Mouse (Mus musculus): ENCODE data around the gene Mt4. TPM values are rescaled to one million over a fixed set of nuclear protein-coding genes. Genes with fewer than 3 reads are reported as not detected.
A peak's percentile ranks its signal among the peaks of the same experiment; 100 is the strongest.
"Not testable (repeated sequence)": the region's sequence is repeated elsewhere in the genome, so short reads cannot be mapped to it uniquely, and the experiment has no call there.

Gene Mt4
- polyA plus RNA-seq, 1 experiment from 2014 or later, result not detected

DNA sequence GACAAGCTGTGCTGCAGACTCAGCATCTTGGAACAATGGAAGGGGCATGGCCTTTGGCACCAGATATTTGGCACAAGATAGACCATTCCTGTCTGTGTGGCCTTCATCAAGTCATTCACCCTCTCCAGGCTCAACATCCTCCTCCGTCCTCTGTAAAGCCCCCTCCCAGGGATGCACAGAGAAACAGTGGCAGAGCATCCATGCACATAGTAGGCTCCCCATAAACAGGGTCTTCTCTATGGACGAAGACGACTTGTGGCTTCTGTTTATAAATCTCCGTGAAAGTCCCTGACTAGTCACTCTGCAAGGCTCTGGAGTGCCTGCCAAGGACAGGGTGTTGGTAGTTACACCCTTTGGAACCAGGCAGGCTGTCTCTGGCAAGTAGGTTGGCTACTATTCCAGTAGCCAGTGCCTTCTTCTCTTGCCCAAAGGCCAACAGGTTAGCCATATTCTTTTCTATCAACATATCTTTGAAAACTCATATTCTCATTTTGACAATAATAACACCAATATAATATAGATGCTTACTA, 3.3 kb downstream of the Mt4 start:
- no peak overlapping the region for H3K4me3 ChIP-seq
- ATAC-seq (ENCODE audit: borderline replicate concordance, extremely low read depth, low FRiP score, low TSS enrichment), result no peak
- 78% methylated on average over 4 of the region's 4 CpGs for WGBS
- H3K27ac ChIP-seq, result no peak overlapping the region
- H3K9ac ChIP-seq, result no peak overlapping the region
- H3K4me1 ChIP-seq, result no peaks in the 10 kb centered on the region
- H3K4me2 ChIP-seq, result no peak overlapping the region
- H3K36me3 ChIP-seq, result no peaks in the 10 kb centered on the region
- no peaks in the 10 kb centered on the region for H3K9me3 ChIP-seq
- H3K27me3 ChIP-seq, result no peaks in the 10 kb centered on the region

DNA sequence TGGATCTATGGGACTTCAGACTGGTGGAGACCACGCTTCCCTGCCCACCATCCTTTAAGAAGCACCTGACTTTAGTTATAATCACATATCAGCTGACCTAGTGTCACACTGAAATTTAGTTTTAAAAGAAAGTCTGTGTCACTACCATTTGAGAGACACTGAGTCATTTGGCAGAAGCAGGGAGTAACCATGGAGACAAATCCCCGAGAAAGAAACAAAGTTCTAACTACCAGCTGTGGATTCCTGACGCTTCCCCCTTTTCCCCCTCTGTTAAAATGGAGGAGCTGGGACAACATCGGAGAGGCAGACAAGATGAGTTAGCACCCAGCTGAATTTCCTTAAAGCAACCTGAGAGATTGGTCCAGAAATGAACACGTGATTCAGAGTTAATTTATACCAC, 11.2 kb downstream of the Mt4 start:
- no peaks in the 10 kb centered on the region for H3K9me3 ChIP-seq
- H3K36me3 ChIP-seq, result no peaks in the 10 kb centered on the region
- ATAC-seq (ENCODE audit: borderline replicate concordance, extremely low read depth, low FRiP score, low TSS enrichment), result no peak
- WGBS, result 22% methylated on average over 5 of the region's 5 CpGs
- H3K27ac ChIP-seq, result no peak overlapping the region
- H3K4me3 ChIP-seq, result no peak overlapping the region
- peaks cover 14% of the 10 kb centered on the region; the same call in 1 of the 2 replicates for H3K27me3 ChIP-seq
- H3K4me1 ChIP-seq, result peaks cover 6% of the 10 kb centered on the region; the same call in 1 of the 2 replicates
- no peak overlapping the region for H3K9ac ChIP-seq
- H3K4me2 ChIP-seq, result no peak overlapping the region

DNA sequence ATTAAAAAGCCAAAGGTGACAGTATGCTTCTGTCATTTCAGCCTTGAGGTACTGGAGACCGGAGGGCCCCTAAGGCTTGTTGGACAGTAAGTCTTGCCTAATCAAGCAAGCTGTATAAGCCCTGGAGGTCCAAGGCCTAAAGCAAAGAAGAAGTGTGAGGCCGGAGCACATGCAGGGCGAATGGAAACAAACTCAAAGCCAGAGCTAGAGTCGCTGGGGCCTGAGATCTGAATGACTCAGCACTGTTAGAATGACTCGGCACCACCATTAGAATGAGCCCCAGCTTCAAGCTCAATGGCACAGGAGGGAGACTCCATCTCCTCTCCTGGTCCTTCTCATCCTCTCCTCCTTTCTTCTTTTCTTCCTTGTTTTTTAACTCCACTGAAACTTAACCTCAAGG, 13.9 kb downstream of the Mt4 start:
- 76% methylated on average over 5 of the region's 5 CpGs for WGBS
- H3K27ac ChIP-seq, result no peak overlapping the region
- ATAC-seq (ENCODE audit: borderline replicate concordance, extremely low read depth, low FRiP score, low TSS enrichment), result no peak

DNA sequence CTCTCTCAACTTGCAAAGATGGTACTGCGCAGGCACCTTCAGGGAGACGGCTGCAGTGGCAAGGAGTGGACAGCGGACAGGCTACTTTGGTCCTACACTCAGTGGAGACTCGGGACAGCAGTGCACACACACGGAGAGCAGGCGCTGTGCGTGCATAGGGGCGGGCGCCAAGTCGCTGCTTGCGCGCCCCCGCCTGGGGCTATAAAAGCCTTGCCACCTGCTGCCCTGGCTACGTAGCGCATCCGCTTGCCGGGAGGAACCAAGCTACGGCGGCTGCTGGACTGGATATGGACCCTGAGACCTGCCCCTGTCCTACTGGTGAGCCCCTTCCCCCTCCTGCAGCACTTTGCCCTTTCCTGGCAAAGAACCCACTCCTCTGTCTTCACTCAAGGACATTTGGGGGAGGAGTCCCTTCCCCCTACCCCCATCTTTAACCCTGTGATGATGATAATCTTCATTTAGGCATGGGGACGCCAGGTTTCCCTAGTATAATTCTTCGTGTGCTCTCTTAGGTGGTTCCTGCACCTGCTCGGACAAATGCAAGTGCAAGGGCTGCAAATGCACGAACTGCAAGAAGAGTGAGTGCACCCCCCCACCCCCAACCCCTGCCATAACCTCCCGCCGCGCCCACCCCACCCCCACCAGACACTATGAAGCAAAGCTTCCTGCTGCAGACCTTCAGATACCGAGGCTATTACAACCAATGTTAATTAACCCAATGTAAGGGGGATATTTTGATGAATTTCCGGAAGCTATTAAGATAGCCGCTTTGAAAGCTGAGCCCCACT, 15.7 kb downstream of the Mt4 start, which contains the start of gene Mt3:
Gene Mt3 (plus strand): TSS at position 95 of the 788 bp plus-strand sequence.
- Histone ChIP-seq H3K36me3 (no peaks in the 10 kb centered on the region), H3K4me2 (peak within 1 kb of the TSS; percentile 57), H3K9ac (no peak within 1 kb of the TSS), H3K4me3 (peak within 1 kb of the TSS; percentile 23), H3K27ac (no peak within 1 kb of the TSS), H3K4me1 (peaks cover 28% of the 10 kb centered on the region), H3K27me3 (peaks cover 14% of the 10 kb centered on the region; the same call in 1 of the 2 replicates), H3K9me3 (no peaks in the 10 kb centered on the region)
- peak; percentile 77 for ATAC-seq (ENCODE audit: borderline replicate concordance, extremely low read depth, low FRiP score, low TSS enrichment)
- WGBS, result 4% methylated on average over 29 of the region's 29 CpGs

More for the DNA sequence above, 13.9 kb downstream of the Mt4 start:
- H3K36me3 ChIP-seq, result no peaks in the 10 kb centered on the region
- no peak overlapping the region for H3K4me3 ChIP-seq
- peaks cover 14% of the 10 kb centered on the region; the same call in 1 of the 2 replicates for H3K27me3 ChIP-seq
- H3K9ac ChIP-seq, result no peak overlapping the region
- H3K9me3 ChIP-seq, result no peaks in the 10 kb centered on the region
- no peak overlapping the region for H3K4me2 ChIP-seq
- peaks cover 24% of the 10 kb centered on the region for H3K4me1 ChIP-seq

DNA sequence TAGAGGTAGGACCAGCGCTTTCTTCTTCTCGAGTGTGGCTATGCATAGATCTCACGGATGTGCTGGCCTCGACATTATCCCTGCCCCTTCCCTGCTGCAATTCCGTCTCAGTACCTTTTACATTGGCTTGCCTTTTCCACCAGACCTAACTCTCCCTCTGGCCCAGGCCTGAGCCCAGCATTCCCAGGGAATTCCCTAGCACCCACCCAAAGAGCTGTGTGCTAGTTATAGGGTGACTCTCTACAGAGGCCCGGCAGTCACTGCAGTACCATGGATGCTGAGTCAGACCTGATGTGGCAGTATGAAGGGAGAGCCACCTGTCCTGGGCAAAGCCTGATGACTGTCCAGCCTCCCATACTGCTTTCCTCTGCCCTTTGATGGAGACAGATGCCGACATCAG, 16.5 kb downstream of the Mt4 start:
- Histone ChIP-seq H3K4me2 (peak overlapping the region; percentile 57), H3K27ac (no peak overlapping the region), H3K27me3 (peaks cover 14% of the 10 kb centered on the region; the same call in 1 of the 2 replicates), H3K4me1 (peaks cover 28% of the 10 kb centered on the region), H3K9ac (no peak overlapping the region), H3K4me3 (no peak overlapping the region), H3K36me3 (no peaks in the 10 kb centered on the region), H3K9me3 (no peaks in the 10 kb centered on the region)
- ATAC-seq (ENCODE audit: borderline replicate concordance, extremely low read depth, low FRiP score, low TSS enrichment), result no peak
- 30% methylated on average over 7 of the region's 7 CpGs for WGBS

DNA sequence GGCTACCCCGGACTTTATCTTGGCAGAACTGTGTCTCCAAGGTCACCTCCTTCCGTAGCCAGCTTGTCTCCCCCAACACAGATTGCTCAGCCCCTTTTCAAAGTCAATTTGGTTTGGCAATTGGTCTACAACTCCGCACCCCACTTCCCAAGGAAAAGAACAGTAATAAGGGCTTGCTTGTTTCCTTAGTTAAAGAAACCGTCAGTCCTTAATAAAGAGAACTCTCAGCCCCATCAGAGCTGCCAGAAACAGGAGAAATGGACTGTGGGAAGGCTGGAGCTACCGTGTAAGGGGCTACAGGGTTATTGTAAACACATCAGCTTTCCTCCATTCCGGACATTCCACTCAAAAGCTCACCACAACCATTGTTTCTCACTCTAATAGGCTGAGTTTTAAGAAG, 17.5 kb downstream of the Mt4 start:
- no peak overlapping the region for H3K4me3 ChIP-seq
- no peaks in the 10 kb centered on the region for H3K9me3 ChIP-seq
- no peak overlapping the region for H3K4me2 ChIP-seq
- H3K27me3 ChIP-seq, result peaks cover 14% of the 10 kb centered on the region; the same call in 1 of the 2 replicates
- H3K9ac ChIP-seq, result no peak overlapping the region
- no peak overlapping the region for H3K27ac ChIP-seq
- peaks cover 28% of the 10 kb centered on the region for H3K4me1 ChIP-seq
- ATAC-seq (ENCODE audit: borderline replicate concordance, extremely low read depth, low FRiP score, low TSS enrichment), result no peak
- 20% methylated on average over 6 of the region's 6 CpGs for WGBS
- H3K36me3 ChIP-seq, result no peaks in the 10 kb centered on the region

DNA sequence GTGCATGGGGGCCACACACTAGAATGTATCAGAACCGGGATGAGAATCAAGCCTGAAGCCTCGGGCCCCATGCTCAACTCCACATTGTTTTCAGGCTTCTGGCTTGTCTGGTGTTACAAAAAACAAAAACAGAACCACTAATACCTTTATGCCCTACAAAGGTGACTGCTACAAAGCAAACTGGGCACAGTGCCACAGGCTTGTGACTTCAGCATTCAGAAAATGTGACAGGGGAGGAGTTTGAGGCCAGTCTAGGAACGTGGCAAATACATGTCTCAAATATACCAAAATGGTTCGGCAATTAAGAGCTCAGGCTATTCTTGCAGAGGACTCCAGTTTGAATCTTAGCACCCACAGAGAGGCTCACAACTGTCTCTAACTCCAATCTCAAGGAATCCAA, 19.1 kb downstream of the Mt4 start:
- WGBS, result 63% methylated on average over 4 of the region's 4 CpGs
- Histone ChIP-seq H3K4me1 (peaks cover 28% of the 10 kb centered on the region), H3K4me3 (no peak overlapping the region), H3K9me3 (no peaks in the 10 kb centered on the region), H3K27ac (no peak overlapping the region), H3K27me3 (peaks cover 14% of the 10 kb centered on the region; the same call in 1 of the 2 replicates), H3K36me3 (no peaks in the 10 kb centered on the region), H3K4me2 (no peak overlapping the region), H3K9ac (no peak overlapping the region)
- ATAC-seq (ENCODE audit: borderline replicate concordance, extremely low read depth, low FRiP score, low TSS enrichment), result no peak

DNA sequence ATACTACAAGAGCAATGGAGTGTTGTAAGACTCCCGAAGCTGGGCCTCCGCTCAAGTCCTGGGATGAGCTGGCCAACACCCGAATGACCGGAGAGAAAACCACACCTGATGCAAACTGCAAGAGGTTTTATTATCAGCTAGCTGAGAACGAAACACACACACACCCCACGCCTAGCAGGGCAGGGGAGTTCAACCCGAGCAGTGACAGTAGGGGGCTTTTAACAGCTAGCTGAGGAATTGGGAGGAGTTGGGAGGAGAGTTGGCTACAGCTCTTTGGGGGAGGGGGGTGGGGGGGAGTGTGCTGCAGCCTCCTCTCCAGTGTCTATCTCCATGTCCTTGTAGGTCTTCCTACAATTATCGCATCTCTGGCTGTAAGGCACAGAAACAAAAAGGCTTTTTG, 28.8 kb downstream of the Mt4 start:
- not testable (repeated sequence) for H3K4me2 ChIP-seq; ATAC-seq (ENCODE audit: borderline replicate concordance, extremely low read depth, low FRiP score, low TSS enrichment); H3K4me1 ChIP-seq; H3K9ac ChIP-seq; H3K27ac ChIP-seq; H3K9me3 ChIP-seq; H3K36me3 ChIP-seq; H3K4me3 ChIP-seq
- H3K27me3 ChIP-seq, result peaks cover 13% of the 10 kb centered on the region
- WGBS, result 59% methylated on average over 8 of the region's 8 CpGs

DNA sequence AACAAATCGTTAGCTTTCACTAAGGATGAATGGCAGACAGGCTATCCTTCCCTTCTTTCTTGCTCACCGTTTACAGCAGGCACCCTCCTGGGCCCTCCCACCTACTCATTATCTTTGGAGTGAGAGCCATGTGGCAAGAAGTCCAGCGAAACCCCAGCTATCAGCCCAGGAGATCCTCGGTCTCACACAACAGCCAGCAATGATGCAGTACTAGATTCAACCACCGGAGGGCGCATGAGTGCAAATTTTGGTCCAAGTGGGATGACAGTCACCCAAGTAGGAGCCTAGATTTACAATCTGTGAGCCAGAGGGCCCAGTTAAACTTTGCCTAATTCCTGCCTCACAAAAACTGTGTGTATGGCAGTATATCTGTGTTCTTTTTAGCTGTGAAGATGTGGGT, 30.2 kb downstream of the Mt4 start:
- H3K9ac ChIP-seq, result no peak overlapping the region
- H3K27ac ChIP-seq, result no peak overlapping the region
- no peak for ATAC-seq (ENCODE audit: borderline replicate concordance, extremely low read depth, low FRiP score, low TSS enrichment)
- no peaks in the 10 kb centered on the region for H3K36me3 ChIP-seq
- H3K4me3 ChIP-seq, result no peak overlapping the region
- 9% methylated on average over 6 of the region's 6 CpGs for WGBS
- peaks cover 28% of the 10 kb centered on the region for H3K27me3 ChIP-seq
- no peaks in the 10 kb centered on the region for H3K9me3 ChIP-seq
- H3K4me1 ChIP-seq, result peaks cover 14% of the 10 kb centered on the region
- H3K4me2 ChIP-seq, result no peak overlapping the region

DNA sequence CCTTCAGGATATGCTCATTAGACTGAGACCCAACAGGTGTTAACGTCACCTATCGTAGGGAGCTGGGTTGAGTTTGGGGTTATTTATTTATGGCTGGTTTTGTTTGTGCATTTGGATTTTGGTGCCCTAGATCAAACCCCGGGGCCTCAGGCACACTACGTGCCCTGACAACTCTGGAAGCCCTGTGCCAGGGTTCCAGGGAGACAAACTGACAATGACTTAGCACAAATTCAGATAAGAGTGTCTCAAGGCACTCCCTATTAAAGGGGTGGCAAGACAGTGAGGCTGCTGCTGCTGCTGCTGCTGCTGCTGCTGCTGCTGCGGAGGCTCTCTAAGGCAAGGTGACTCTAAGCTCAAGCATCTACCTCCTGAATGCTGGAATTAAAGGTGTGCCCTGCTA, 32.5 kb downstream of the Mt4 start:
- ATAC-seq (ENCODE audit: borderline replicate concordance, extremely low read depth, low FRiP score, low TSS enrichment), result no peak
- WGBS, result 83% methylated on average over 5 of the region's 5 CpGs

DNA sequence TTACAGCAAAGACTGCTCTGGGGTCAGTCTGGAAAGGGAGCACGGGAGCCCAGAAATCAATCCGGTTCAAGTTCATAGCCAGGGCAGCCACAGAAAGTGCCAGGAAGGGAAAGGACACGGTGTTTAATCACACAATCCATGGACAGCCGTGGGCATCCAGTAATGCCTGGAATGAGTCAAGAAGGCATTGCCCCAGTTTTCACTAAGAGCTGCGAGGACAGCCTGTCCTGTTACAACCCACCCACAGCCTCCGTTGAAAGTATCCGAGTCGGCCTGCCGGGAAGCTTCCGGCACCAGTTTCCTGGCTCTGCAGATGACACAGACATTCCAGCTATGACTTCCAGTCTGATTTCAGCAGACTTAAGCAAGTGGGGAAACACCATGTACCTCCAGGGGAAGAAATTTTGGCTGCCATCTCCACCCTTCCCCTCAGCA, 34.3 kb downstream of the Mt4 start:
- Histone ChIP-seq H3K36me3 (no peaks in the 10 kb centered on the region), H3K9ac (no peak overlapping the region), H3K9me3 (no peaks in the 10 kb centered on the region), H3K4me1 (peaks cover 26% of the 10 kb centered on the region), H3K4me2 (peak overlapping the region; percentile 92), H3K4me3 (peak overlapping the region; percentile 46), H3K27me3 (peaks cover 68% of the 10 kb centered on the region), H3K27ac (no peak overlapping the region)
- no peak for ATAC-seq (ENCODE audit: borderline replicate concordance, extremely low read depth, low FRiP score, low TSS enrichment)
- WGBS, result 37% methylated on average over 10 of the region's 10 CpGs

More for the DNA sequence above, 32.5 kb downstream of the Mt4 start:
- no peaks in the 10 kb centered on the region for H3K36me3 ChIP-seq
- no peak overlapping the region for H3K9ac ChIP-seq
- no peak overlapping the region for H3K4me2 ChIP-seq
- H3K4me1 ChIP-seq, result peaks cover 26% of the 10 kb centered on the region
- H3K4me3 ChIP-seq, result no peak overlapping the region
- no peak overlapping the region for H3K27ac ChIP-seq
- no peaks in the 10 kb centered on the region for H3K9me3 ChIP-seq
- H3K27me3 ChIP-seq, result peaks cover 51% of the 10 kb centered on the region

DNA sequence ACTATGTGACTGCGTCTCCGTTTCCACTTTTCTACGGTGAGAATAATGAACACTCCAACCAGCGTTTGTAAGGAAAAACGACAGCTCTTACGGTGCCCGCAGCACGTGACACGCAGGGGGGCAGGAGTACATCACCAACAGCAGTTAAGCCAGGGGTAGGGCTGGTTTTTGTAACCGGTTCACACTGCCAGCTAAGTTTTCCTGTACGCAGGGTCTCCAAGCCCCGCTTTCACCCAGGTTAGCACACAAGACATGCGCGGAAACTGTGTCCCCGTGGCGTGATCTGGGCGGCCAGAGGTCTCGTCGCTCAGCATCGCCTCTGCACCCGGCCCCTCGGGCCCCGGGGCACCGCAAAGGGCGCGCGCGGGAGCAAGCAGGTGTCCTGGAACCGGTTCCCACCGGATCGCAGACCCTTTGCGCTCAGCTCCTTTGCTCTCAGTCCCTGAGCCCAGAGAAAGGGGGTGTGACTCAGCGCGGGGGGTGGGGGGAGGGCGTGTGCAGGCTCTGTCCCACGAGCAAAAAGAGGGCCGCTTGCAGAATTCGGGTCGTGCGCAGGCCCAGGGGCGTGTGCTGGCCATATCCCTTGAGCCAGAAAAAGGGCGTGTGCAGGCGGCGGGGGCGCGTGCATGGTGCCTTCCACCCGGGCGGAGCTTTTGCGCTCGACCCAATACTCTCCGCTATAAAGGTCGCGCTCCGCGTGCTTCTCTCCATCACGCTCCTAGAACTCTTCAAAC, 35.2 kb downstream of the Mt4 start, which contains the start of gene Mt2:
Gene Mt2 (plus strand): TSS at position 590 of the 734 bp plus-strand sequence.
- 0 out of 2 replicates have a peak within 1 kb of the TSS, but pooled peaks have one; percentile 37 for H3K27ac ChIP-seq
- WGBS, result under 1% methylated on average over 55 of the region's 56 CpGs
- peaks cover 24% of the 10 kb centered on the region for H3K4me1 ChIP-seq
- H3K9me3 ChIP-seq, result no peaks in the 10 kb centered on the region
- peaks cover 77% of the 10 kb centered on the region for H3K27me3 ChIP-seq
- no peaks in the 10 kb centered on the region for H3K36me3 ChIP-seq
- peak within 1 kb of the TSS; percentile 46 for H3K4me3 ChIP-seq
- ATAC-seq (ENCODE audit: borderline replicate concordance, extremely low read depth, low FRiP score, low TSS enrichment), result peak; percentile 79
- peak within 1 kb of the TSS; percentile 92 for H3K4me2 ChIP-seq
- peak within 1 kb of the TSS; percentile 40 for H3K9ac ChIP-seq
